Comparison of ENCODE assay signal across 22 mouse cellular contexts in genomic region chr5:77099997-77100380, GRCm38 (mm10). TPM values are rescaled to one million over a fixed set of nuclear protein-coding genes. Genes with fewer than 3 reads are reported as not detected.
DNase-seq lines count a peak whose midpoint lies in the region; ATAC-seq and TF ChIP-seq lines count a peak whose summit lies in the region.
"Had no signal": no experiment of that assay in that cellular context is flagged by ENCODE, and none has a peak within 500 bp of the region (broad histone marks: within the 10 kb centered on the region; RNA-seq: fewer than 3 reads in every experiment).

No protein-coding gene starts in this region.

- no peak overlapping the region for H3K9ac ChIP-seq in heart, embryonic 11.5 days (ENCODE audit: low read depth, low read length)
- H3K9ac ChIP-seq in heart, postnatal 0 days (replicated peaks; ENCODE audit: low read depth, low read length): no peak overlapping the region
- H3K9ac ChIP-seq in MEL (ENCODE audit: control insufficient read depth, low read depth, low read length, poor library complexity, severe bottlenecking): peak overlapping the region; percentile 48
- H3K9ac ChIP-seq: embryonic facial prominence, embryonic 12.5 days; forebrain, postnatal 0 days; hindbrain, embryonic 13.5 days; kidney, embryonic 15.5 days; stomach, embryonic 15.5 days had no signal

- no peak for ATAC-seq in heart, embryonic 11.5 days (replicated peaks; ENCODE audit: insufficient number of reproducible peaks, low FRiP score, low TSS enrichment)
- no peak for ATAC-seq in heart, postnatal 0 days (ENCODE audit: insufficient read depth, low read depth)
- ATAC-seq in granulocyte monocyte progenitor cell, adult 5-6 weeks (replicated peaks; ENCODE audit: poor library complexity, severe bottlenecking): 0 out of 2 replicates have a peak, but pooled peaks have one; percentile 8
- ATAC-seq: forebrain, postnatal 0 days; Patski had no signal

- H3K27me3 ChIP-seq in heart, embryonic 11.5 days (ENCODE audit: control insufficient read depth, insufficient read depth, low read length): 0 out of 2 replicates have a peak, but pooled peaks cover 4% of the 10 kb centered on the region
- H3K27me3 ChIP-seq in heart, postnatal 0 days (ENCODE audit: control insufficient read depth, insufficient read depth, low read length): no peaks in the 10 kb centered on the region
- no peaks in the 10 kb centered on the region for H3K27me3 ChIP-seq in MEL (ENCODE audit: control insufficient read depth in 1 of 2, insufficient read depth in 2 of 2, low read length in 2 of 2)
- H3K27me3 ChIP-seq: stomach, embryonic 15.5 days had no signal

- H3K4me1 ChIP-seq in heart, embryonic 11.5 days (ENCODE audit: control insufficient read depth, insufficient read depth, low read length): peaks cover 37% of the 10 kb centered on the region
- peaks cover 44% of the 10 kb centered on the region for H3K4me1 ChIP-seq in heart, postnatal 0 days (ENCODE audit: control insufficient read depth, insufficient read depth)
- H3K4me1 ChIP-seq in MEL (ENCODE audit: control insufficient read depth in 1 of 2, insufficient read depth in 2 of 2, low read length in 2 of 2): peaks cover 20 to 46% of the 10 kb centered on the region in 2 experiments
- H3K4me1 ChIP-seq: stomach, embryonic 15.5 days had no signal

- no peak for DNase-seq in heart, postnatal 4 days
- no peak for DNase-seq in heart, postnatal 0 days (ENCODE audit: low spot score)
- DNase-seq in heart, postnatal 10 days: no peak
- no peak for DNase-seq in MEL (ENCODE audit: low read depth, low spot score)
- no peak for DNase-seq in ovary, postnatal 14 days (ENCODE audit: low spot score)
- DNase-seq in cerebellum, postnatal 25 days: no peak
- DNase-seq: adrenal gland, adult 2 months; cerebellum, adult 18-20 months; cerebellum, postnatal 14 days; forebrain, postnatal 0 days; layer of hippocampus, adult 9-11 months; lung, postnatal 14 days; right cerebral cortex, postnatal 25 days; thymus, postnatal 36 days had no signal

- H3K79me2 ChIP-seq in MEL (ENCODE audit: control insufficient read depth, insufficient read depth, low read length, poor library complexity): no peaks in the 10 kb centered on the region; the same call in 1 of the 2 replicates

- no peak overlapping the region for H3K4me2 ChIP-seq in heart, embryonic 11.5 days
- no peak overlapping the region for H3K4me2 ChIP-seq in heart, postnatal 0 days (ENCODE audit: low read depth, low read length)
- H3K4me2 ChIP-seq: embryonic facial prominence, embryonic 12.5 days; hindbrain, embryonic 13.5 days; kidney, embryonic 15.5 days; midbrain, embryonic 11.5 days; stomach, embryonic 15.5 days had no signal

- no peak overlapping the region for H3K4me3 ChIP-seq in heart, embryonic 11.5 days (ENCODE audit: low read depth, low read length)
- H3K4me3 ChIP-seq in heart, postnatal 0 days (ENCODE audit: low read depth, low read length): no peak overlapping the region
- peak overlapping the region; percentile 28 to 36; a peak in 3 of 4 replicates for H3K4me3 ChIP-seq in MEL (ENCODE audit: control insufficient read depth in 1 of 2, insufficient read depth in 1 of 2, low read depth in 2 of 2, low read length in 2 of 2)
- H3K4me3 ChIP-seq: embryonic facial prominence, embryonic 12.5 days; hindbrain, embryonic 13.5 days; kidney, embryonic 15.5 days; stomach, embryonic 15.5 days had no signal

- TF ChIP-seq EP300 in heart, postnatal 0 days (IDR thresholded peaks at IDR 0.05; ENCODE audit: low read depth): no peak
- no peak for TF ChIP-seq EP300 in MEL (IDR thresholded peaks at IDR 0.05; ENCODE audit: low read depth in 1 of 2, low read length in 2 of 2)

- H3K27ac ChIP-seq in heart, embryonic 11.5 days (ENCODE audit: low read depth, low read length): peak overlapping the region; percentile 57
- H3K27ac ChIP-seq in heart, postnatal 0 days (ENCODE audit: low read depth): peak overlapping the region; percentile 60
- peak overlapping the region; percentile 25; the same call in 1 of the 2 replicates for H3K27ac ChIP-seq in MEL (ENCODE audit: control insufficient read depth, low read depth, low read length)
- H3K27ac ChIP-seq: embryonic facial prominence, embryonic 12.5 days; kidney, embryonic 15.5 days; stomach, embryonic 15.5 days had no signal

- H3K9me3 ChIP-seq in heart, embryonic 11.5 days (replicated peaks; ENCODE audit: control insufficient read depth, low read length): no peaks in the 10 kb centered on the region
- no peaks in the 10 kb centered on the region for H3K9me3 ChIP-seq in heart, postnatal 0 days (replicated peaks; ENCODE audit: control insufficient read depth, low read length)
- H3K9me3 ChIP-seq in MEL (replicated peaks; ENCODE audit: insufficient read depth, low read length): no peaks in the 10 kb centered on the region
- H3K9me3 ChIP-seq: embryonic facial prominence, embryonic 12.5 days; hindbrain, embryonic 13.5 days; kidney, embryonic 15.5 days; stomach, embryonic 15.5 days had no signal

- no peak for TF ChIP-seq POLR2A in MEL (IDR thresholded peaks at IDR 0.05; ENCODE audit: control insufficient read depth in 1 of 2, insufficient read depth in 1 of 2, low read depth in 1 of 2, low read length in 2 of 2, poor library complexity in 1 of 2)

- WGBS in heart, embryonic 11.5 days (ENCODE audit: insufficient replicate concordance): 67% methylated on average over 6 of the region's 6 CpGs
- WGBS in heart, postnatal 0 days: 65% methylated on average over 6 of the region's 6 CpGs

- no peak for TF ChIP-seq CTCF in heart, postnatal 0 days (IDR thresholded peaks at IDR 0.05; ENCODE audit: low read depth)
- no peak for TF ChIP-seq CTCF in MEL (IDR thresholded peaks at IDR 0.05 in 2 of 3, conservative IDR thresholded peaks at IDR 0.05 in 1 of 3; ENCODE audit: control insufficient read depth in 1 of 3, insufficient read depth in 1 of 3, low read depth in 2 of 3, low read length in 3 of 3, poor library complexity in 1 of 3, severe bottlenecking in 1 of 3)

- no peaks in the 10 kb centered on the region for H3K36me3 ChIP-seq in heart, embryonic 11.5 days (ENCODE audit: control insufficient read depth, insufficient read depth, low read length)
- H3K36me3 ChIP-seq in heart, postnatal 0 days (replicated peaks; ENCODE audit: control insufficient read depth, insufficient read depth, low read length): no peaks in the 10 kb centered on the region
- peaks cover 0 to 35% of the 10 kb centered on the region in 2 experiments; a peak in 2 of 4 replicates for H3K36me3 ChIP-seq in MEL (ENCODE audit: control insufficient read depth in 1 of 2, insufficient read depth in 2 of 2, low read length in 2 of 2)
- H3K36me3 ChIP-seq: embryonic facial prominence, embryonic 12.5 days; hindbrain, embryonic 13.5 days; kidney, embryonic 15.5 days; stomach, embryonic 15.5 days had no signal

- intact Hi-C loops in heart, postnatal 10 days (cut with DNase I): no loop called here

- TF ChIP-seq RAD21 in MEL (IDR thresholded peaks at IDR 0.05; ENCODE audit: low read depth, low read length): no peak

TF ChIP-seq in MEL, 35 proteins besides CTCF, POLR2A, EP300 and RAD21:
- TF ChIP-seq MXI1 (IDR thresholded peaks at IDR 0.05; ENCODE audit: low read depth, low read length) (no peak), ETS1 (IDR thresholded peaks at IDR 0.05; ENCODE audit: low read depth, low read length) (no peak), BHLHE40 (IDR thresholded peaks at IDR 0.05; ENCODE audit: borderline replicate concordance, low read depth, low read length) (no peak), ZKSCAN1 (IDR thresholded peaks at IDR 0.05; ENCODE audit: low read depth, low read length) (no peak), GATA1 (IDR thresholded peaks at IDR 0.05; ENCODE audit: low read depth, low read length) (no peak), RCOR1 (IDR thresholded peaks at IDR 0.05; ENCODE audit: low read depth, low read length) (no peak), KAT2A (conservative IDR thresholded peaks at IDR 0.05; ENCODE audit: low read depth, low read length) (no peak), TCF12 (IDR thresholded peaks at IDR 0.05; ENCODE audit: low read depth, low read length) (no peak), ELF1 (IDR thresholded peaks at IDR 0.05; ENCODE audit: low read depth, low read length) (no peak), CHD1 (IDR thresholded peaks at IDR 0.05; ENCODE audit: low read depth, low read length) (no peak), SMC3 (IDR thresholded peaks at IDR 0.05; ENCODE audit: low read depth, low read length) (no peak), JUND (IDR thresholded peaks at IDR 0.05; ENCODE audit: low read depth, low read length) (no peak), GABPA (IDR thresholded peaks at IDR 0.05; ENCODE audit: low read depth, low read length) (no peak), ZNF384 (IDR thresholded peaks at IDR 0.05; ENCODE audit: low read depth, low read length) (no peak), TBP (IDR thresholded peaks at IDR 0.05; ENCODE audit: low read depth, low read length) (no peak), USF2 (IDR thresholded peaks at IDR 0.05; ENCODE audit: borderline replicate concordance in 1 of 2, insufficient read depth in 1 of 2, low read depth in 1 of 2, low read length in 2 of 2) (no peak), POLR2AphosphoS2 (IDR thresholded peaks at IDR 0.05; ENCODE audit: low read length) (no peak), UBTF (IDR thresholded peaks at IDR 0.05; ENCODE audit: borderline replicate concordance, insufficient read depth, low read depth, low read length) (no peak), ZMIZ1 (IDR thresholded peaks at IDR 0.05; ENCODE audit: low read depth, low read length) (no peak), MEF2A (IDR thresholded peaks at IDR 0.05; ENCODE audit: extremely low read depth, insufficient replicate concordance, low read depth, low read length, poor library complexity, severe bottlenecking) (no peak)

RNA-seq across cellular contexts. Expression of gene Hopx, which starts 14.9 kb away (rescaled TPM):
- polyA plus RNA-seq in heart, embryonic 11.5 days (2014; fragmentation: Nextera tagmentation; extraction: Ambion mirVana): 13.0 and 19.7 TPM in 2 replicates
- 100 to 1,000 TPM; 432 to 451 TPM for total RNA-seq in heart, postnatal 4 days (2021)
- total RNA-seq in heart, postnatal 0 days (2014; rRNA removed; ENCODE audit: low replicate concordance): 510 and 558 TPM in 2 replicates
- polyA plus RNA-seq in heart, postnatal 0 days (2015; fragmentation: Nextera tagmentation; extraction: Ambion mirVana): 41.0 and 42.6 TPM in 2 replicates
- total RNA-seq in heart, postnatal 10 days (2021): 100 to 1,000 TPM; 498 to 553 TPM
- total RNA-seq in MEL (2012; rRNA removed): 42.3 and 43.4 TPM in 2 replicates
- polyA plus RNA-seq in MEL (2012; ENCODE audit: insufficient read depth in 1 of 2, insufficient read length in 2 of 2, low read depth in 1 of 2, low replicate concordance in 2 of 2, missing spikeins in 1 of 2): 10 to 100 TPM in 1 of 2 experiments, not detected in 1; 26.8 TPM
- total RNA-seq in granulocyte monocyte progenitor cell, adult 5-6 weeks (2014; fragmentation: Nextera tagmentation): 4.8 and 5.4 TPM in 2 replicates
- 1.9 and 3.7 TPM in 2 replicates for total RNA-seq in granulocyte monocyte progenitor cell, adult 5-6 weeks (2017)
- polyA plus RNA-seq: Patski had no signal

Comparison
In these comparisons a context has a peak if more than half of its experiments do, and no peak if none do; other contexts are left out.
1. H3K4me3 ChIP-seq: peak in MEL (2 of 2); none in heart, embryonic 11.5 days (single experiment) and heart, postnatal 0 days (single experiment).
2. Peak in every context shown above with its lines, with median percentiles within 50 percentile points of each other: H3K27ac ChIP-seq.